10 mouse cellular contexts compared by ENCODE assay signal in genomic region chr1:184822678-184823077, GRCm38 (mm10). TPM values are rescaled to one million over a fixed set of nuclear protein-coding genes. Genes with fewer than 3 reads are reported as not detected.
A peak's percentile ranks its signal among the peaks of the same experiment; 100 is the strongest.
DNase-seq lines count a peak whose midpoint lies in the region; ATAC-seq lines count a peak whose summit lies in the region.
"Had no signal": no experiment of that assay in that cellular context is flagged by ENCODE, and none has a peak within 500 bp of the region (broad histone marks: within the 10 kb centered on the region; RNA-seq: fewer than 3 reads in every experiment).

No protein-coding gene starts in this region.

- WGBS in hindbrain, embryonic 16.5 days = 10% methylated on average over 11 of the region's 11 CpGs
- WGBS in neural tube, embryonic 12.5 days = 15% methylated on average over 11 of the region's 11 CpGs

- H3K27ac ChIP-seq in hindbrain, embryonic 16.5 days (ENCODE audit: low read depth, low read length) = no peak overlapping the region
- no peak overlapping the region for H3K27ac ChIP-seq in neural tube, embryonic 12.5 days
- H3K27ac ChIP-seq: liver, embryonic 15.5 days had no signal

- peaks cover 5% of the 10 kb centered on the region for H3K4me1 ChIP-seq in hindbrain, embryonic 16.5 days (ENCODE audit: control insufficient read depth, insufficient read depth, low read depth, low read length)
- peaks cover 4% of the 10 kb centered on the region for H3K4me1 ChIP-seq in neural tube, embryonic 12.5 days

- no peak overlapping the region for H3K9ac ChIP-seq in hindbrain, embryonic 16.5 days (ENCODE audit: low read depth, low read length)
- H3K9ac ChIP-seq in neural tube, embryonic 12.5 days = no peak overlapping the region
- H3K9ac ChIP-seq: liver, embryonic 15.5 days had no signal

- ATAC-seq in hindbrain, embryonic 16.5 days = no peak
- ATAC-seq in neural tube, embryonic 12.5 days (ENCODE audit: low FRiP score, low read depth) = no peak
- ATAC-seq in activated CD4-positive, CD25-positive, alpha-beta regulatory T cell, adult 4 months = no peak

- H3K4me2 ChIP-seq in hindbrain, embryonic 16.5 days (ENCODE audit: low read length) = peak overlapping the region; percentile 51
- peak overlapping the region; percentile 38 for H3K4me2 ChIP-seq in neural tube, embryonic 12.5 days (replicated peaks)
- H3K4me2 ChIP-seq: liver, embryonic 15.5 days had no signal

- H3K4me3 ChIP-seq in hindbrain, embryonic 16.5 days (ENCODE audit: low read length) = no peak overlapping the region; the same call in 1 of the 2 replicates
- H3K4me3 ChIP-seq in neural tube, embryonic 12.5 days = no peak overlapping the region
- H3K4me3 ChIP-seq: liver, embryonic 15.5 days had no signal

- DNase-seq in gastrocnemius, postnatal 14 days = peak; percentile 29
- no peak for DNase-seq in gastrocnemius, adult 8-10 months (ENCODE audit: low spot score in 2 of 2)
- peak; percentile 12 for DNase-seq in urinary bladder, postnatal 25 days (ENCODE audit: low spot score)
- DNase-seq in urinary bladder, postnatal 10 days (ENCODE audit: low spot score) = no peak
- no peak for DNase-seq in gastrocnemius, postnatal 10 days

- no peaks in the 10 kb centered on the region for H3K9me3 ChIP-seq in hindbrain, embryonic 16.5 days (ENCODE audit: control insufficient read depth, low read length)
- no peaks in the 10 kb centered on the region for H3K9me3 ChIP-seq in neural tube, embryonic 12.5 days
- H3K9me3 ChIP-seq: G1E; liver, embryonic 15.5 days had no signal

- H3K27me3 ChIP-seq in hindbrain, embryonic 16.5 days (replicated peaks; ENCODE audit: control insufficient read depth, insufficient read depth, low read length) = no peaks in the 10 kb centered on the region
- H3K27me3 ChIP-seq in neural tube, embryonic 12.5 days (replicated peaks) = no peaks in the 10 kb centered on the region
- H3K27me3 ChIP-seq: liver, embryonic 15.5 days had no signal

- intact Hi-C loops in gastrocnemius, postnatal 14 days (cut with DNase I; ENCODE audit: low total_unique reads) = no loop called here

- 0 out of 2 replicates have a peak, but pooled peaks cover 10% of the 10 kb centered on the region for H3K36me3 ChIP-seq in hindbrain, embryonic 16.5 days (ENCODE audit: control insufficient read depth, insufficient read depth, low read length)
- H3K36me3 ChIP-seq in neural tube, embryonic 12.5 days = peaks cover 6% of the 10 kb centered on the region

RNA-seq across cellular contexts. Expression of gene Marc1, which starts 11.6 kb away (rescaled TPM):
- total RNA-seq in gastrocnemius, postnatal 14 days (2021) = under 1 TPM in 1 of 2 experiments, not detected in 1; 0.13 TPM
- total RNA-seq in gastrocnemius, adult 8-10 months (2022) = under 1 TPM in 2 of 4 experiments, not detected in 2; 0.27 to 0.62 TPM
- 0.24 and 0.30 TPM in 2 replicates for polyA plus RNA-seq in hindbrain, embryonic 16.5 days (2015; fragmentation: Nextera tagmentation; extraction: Ambion mirVana)
- 0.25 and 0.32 TPM in 2 replicates for polyA plus RNA-seq in neural tube, embryonic 12.5 days (2016; fragmentation: Nextera tagmentation; extraction: Ambion mirVana)
- not detected for polyA plus RNA-seq in activated CD4-positive, CD25-positive, alpha-beta regulatory T cell, adult 4 months (2017; shearing (Covaris generic))
- under 1 TPM; 0.19 to 0.20 TPM for total RNA-seq in gastrocnemius, postnatal 10 days (2021)
- total RNA-seq: G1E had no signal
- polyA plus RNA-seq: G1E had no signal

RNA-seq across cellular contexts. Expression of gene Marc2, which starts 23.6 kb away (rescaled TPM):
- total RNA-seq in gastrocnemius, postnatal 14 days (2021) = 100 to 1,000 TPM; 136 to 145 TPM
- 100 to 1,000 TPM; 128 to 149 (median 132) TPM for total RNA-seq in gastrocnemius, adult 8-10 months (2022)
- 121 and 129 TPM in 2 replicates for polyA plus RNA-seq in hindbrain, embryonic 16.5 days (2015; fragmentation: Nextera tagmentation; extraction: Ambion mirVana)
- polyA plus RNA-seq in neural tube, embryonic 12.5 days (2016; fragmentation: Nextera tagmentation; extraction: Ambion mirVana) = 99.0 and 107 TPM in 2 replicates
- 10 to 100 TPM; 31.5 to 33.8 TPM for polyA plus RNA-seq in activated CD4-positive, CD25-positive, alpha-beta regulatory T cell, adult 4 months (2017; shearing (Covaris generic))
- 100 to 1,000 TPM; 150 to 151 TPM for total RNA-seq in gastrocnemius, postnatal 10 days (2021)

Comparison
In these comparisons a context has a peak if more than half of its experiments do, and no peak if none do; other contexts are left out.
1. DNase-seq: peak in gastrocnemius, postnatal 14 days (single experiment) and urinary bladder, postnatal 25 days (single experiment); none in gastrocnemius, adult 8-10 months (0 of 2), urinary bladder, postnatal 10 days (single experiment) and gastrocnemius, postnatal 10 days (single experiment).